Mouse (Mus musculus) ovary, postnatal 10 days (tissue): ENCODE measurements at regions not wholly inside any gene's neighbourhood (a gene's known extent, or its start where the extent isn't known, plus 50 kb on each side); places are given as distances from the start of the nearest gene placed in this dataset.
A peak's percentile ranks its signal among the peaks of the same experiment; 100 is the strongest.

Experiments
- DNase-seq: peaks from one replicate; pipeline ENCODE4 v3.0.0; 2022; ENCODE audit warnings: low spot score

DNA sequence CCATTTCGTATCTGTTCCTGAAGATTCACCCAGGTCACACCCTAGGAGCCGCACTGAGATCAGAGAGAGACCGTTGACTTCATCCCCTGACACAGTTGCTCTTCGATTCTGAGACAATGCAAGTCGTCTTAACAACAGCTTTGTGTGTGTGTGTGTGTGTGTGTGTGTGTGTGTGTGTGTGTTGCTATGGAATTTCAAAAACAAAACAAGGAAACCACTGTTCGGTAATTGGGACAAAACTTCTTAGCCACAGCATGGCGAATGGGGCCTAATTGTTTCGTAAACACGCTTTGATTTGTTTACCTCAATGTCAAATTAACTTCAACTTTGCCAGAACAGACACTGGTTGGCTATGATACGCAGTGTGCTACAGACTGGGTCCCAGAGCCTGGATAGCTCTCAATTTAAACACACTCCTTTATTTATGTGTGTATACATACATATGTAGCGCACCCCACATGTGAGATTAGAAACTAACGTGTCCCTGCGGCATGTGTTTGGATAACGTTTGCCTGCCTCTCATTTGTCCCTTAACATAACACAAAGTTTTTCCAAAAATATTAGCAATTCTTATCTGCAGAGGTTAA, 176.1 kb upstream of the Spred2 start:
- DNase-seq: no peak

DNA sequence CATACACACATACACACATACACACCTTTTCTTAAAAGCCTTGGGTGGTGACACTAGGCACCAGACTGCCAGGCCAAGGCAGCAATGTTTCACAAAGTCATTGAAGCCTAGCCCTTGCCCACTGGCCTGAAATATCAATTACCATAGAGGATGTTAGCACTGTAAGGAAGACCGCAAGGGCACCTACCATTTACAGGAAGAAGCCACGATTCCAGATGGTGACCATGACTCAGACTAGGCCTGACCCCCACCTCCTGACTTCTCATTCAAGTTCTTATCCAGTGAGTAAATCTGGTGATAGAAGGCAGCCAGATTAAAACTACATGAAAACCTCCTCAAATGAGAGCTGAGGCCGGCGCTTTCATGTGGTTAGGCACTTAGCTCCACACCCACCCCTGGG, 165.3 kb upstream of the Spred2 start:
- DNase-seq: no peak

DNA sequence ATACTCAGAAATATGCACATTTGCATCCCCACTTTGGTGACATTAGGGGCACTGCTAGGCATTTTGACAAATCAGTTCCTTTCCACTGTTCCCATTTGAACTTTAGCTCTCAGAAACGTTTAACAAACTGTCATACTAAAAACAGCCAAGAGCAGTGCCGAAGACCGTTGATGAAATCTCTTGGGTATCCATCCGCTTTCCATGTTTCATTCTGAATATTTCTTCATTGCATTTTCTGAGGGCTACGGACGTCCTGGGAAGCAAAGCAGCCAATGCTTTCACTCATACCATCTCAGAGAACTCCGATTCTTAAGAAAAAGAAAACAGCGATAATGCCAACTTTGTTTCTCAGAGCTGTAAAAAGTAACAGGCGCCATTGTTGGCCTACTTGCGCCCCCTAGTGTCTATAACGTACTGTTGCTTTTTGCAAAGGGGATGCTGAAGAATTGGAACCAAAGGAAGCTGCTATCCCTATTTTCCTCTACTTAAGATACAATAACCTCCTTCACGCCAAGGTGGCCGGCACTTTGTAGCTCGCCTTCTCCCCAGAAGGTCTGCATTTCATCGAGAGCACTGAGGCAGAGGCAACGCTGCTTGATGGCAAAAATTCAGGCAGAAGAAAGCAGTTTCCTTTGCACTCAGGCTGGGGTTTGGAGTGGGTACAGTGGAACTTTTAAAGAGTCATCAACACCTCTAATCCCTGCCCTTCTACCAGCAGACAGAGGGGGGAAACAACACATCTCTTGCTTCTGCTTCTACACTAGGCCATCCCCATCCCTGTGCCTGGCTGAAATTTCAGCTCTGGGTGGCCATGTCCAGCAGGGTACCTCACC, 163.1 kb upstream of the Spred2 start:
- DNase-seq: peak; percentile 30

DNA sequence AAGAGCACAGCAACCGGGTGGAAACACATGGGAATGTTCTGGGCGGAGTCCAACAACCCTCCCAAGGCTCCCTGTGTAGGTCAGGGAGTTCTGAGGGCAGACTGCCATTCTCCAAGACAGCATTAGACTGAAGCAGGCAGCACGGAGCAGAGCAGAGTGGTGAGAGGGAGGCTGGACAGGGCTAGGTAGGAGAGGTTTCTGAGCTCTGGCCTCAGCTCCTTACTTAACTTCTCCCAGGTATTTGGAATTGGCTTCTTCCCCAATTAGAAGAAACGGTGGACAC, 162.5 kb upstream of the Spred2 start:
- DNase-seq: no peak

DNA sequence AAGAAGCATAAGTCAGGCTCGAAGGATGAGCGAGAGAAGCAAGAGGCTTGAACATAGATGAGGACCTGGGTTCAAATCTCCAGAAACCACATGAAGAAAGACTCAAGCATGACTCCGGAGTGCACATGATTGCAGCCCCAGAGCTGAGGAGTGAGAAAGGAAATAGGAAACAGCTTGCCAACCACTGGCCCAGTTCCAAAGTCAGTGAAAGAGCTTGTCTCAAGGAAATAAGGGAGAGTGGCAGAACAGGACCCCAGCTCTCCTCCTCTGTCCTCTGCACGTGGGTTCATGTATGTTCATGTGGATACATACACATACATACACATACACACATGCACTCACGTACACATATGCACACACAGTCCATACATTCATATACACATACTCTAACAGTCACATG, 156.9 kb upstream of the Spred2 start:
- DNase-seq: no peak

DNA sequence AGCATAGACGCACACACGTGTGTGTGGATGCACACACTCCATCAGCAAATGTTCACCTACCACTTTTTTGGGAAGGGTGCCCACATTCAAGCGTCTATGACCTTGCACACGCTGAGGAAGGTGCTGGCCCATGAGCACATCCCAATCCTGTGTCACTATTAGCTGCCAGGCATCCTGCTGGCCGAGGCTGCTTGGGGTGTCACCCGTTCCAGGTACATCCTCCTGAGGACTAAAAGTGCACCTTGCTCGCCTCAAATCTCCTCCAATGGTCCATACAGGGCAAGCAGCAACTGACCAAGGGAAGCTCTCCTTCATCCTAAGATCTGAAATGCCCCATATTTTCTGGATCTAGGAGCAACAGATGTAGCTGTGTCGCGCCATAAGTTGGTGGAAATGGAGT, 156.3 kb upstream of the Spred2 start:
- DNase-seq: no peak

DNA sequence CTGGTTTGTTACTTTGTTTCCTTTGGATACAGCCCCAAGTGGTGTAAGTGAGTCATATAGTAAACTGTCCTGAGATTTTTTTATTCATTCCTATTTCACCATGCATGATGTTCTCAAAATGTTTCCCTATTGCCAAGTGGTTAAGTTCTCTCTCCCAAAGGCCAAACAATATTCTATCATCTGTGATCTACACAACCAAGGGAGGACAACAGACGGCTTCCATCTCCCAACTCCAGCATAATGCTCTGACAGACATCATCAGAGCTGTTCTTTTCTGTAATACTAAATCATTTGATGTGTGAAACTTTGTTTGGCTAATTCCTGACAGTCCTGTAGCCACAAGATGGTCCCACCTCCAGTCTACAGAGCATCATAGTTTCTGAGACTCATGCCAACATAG, 155.2 kb upstream of the Spred2 start:
- DNase-seq: no peak

DNA sequence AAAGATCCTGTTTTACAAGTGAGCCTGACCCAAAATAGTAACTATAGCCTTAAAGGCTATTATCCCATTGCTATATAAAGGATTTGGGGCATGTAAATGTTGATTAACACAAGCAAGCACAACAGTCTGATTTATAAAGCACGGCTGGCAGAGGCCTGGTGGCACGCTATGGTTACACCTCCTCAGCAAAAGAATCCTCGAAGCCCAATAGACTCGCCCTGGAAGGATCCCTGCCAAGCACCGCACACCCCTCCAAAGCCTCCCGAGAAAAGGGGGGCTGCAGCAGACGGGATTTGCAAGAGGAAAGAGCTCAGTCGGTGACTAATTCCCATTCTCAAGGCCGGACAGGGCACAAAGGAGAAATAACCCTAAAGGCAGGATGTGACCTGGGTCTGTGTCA, 150.2 kb upstream of the Spred2 start:
- DNase-seq: no peak

DNA sequence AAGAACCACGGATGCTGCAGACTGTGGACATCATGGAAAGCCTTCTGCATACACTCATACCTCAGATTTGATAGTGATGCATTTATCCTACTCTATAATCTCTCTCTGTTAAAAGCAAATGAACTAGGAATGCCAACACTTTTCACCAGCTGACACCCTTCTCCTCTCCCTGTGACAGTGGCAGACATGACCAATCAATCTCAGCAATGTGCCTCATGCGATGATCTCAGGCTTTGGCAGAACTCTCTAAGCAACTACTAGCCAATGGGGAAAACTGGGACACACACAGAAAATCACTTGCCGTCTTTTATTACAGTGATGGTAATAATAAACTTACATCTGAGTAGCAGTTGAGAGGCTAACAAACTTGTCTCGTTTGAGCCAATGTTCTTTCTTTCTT, 148.4 kb upstream of the Spred2 start:
- no peak for DNase-seq

DNA sequence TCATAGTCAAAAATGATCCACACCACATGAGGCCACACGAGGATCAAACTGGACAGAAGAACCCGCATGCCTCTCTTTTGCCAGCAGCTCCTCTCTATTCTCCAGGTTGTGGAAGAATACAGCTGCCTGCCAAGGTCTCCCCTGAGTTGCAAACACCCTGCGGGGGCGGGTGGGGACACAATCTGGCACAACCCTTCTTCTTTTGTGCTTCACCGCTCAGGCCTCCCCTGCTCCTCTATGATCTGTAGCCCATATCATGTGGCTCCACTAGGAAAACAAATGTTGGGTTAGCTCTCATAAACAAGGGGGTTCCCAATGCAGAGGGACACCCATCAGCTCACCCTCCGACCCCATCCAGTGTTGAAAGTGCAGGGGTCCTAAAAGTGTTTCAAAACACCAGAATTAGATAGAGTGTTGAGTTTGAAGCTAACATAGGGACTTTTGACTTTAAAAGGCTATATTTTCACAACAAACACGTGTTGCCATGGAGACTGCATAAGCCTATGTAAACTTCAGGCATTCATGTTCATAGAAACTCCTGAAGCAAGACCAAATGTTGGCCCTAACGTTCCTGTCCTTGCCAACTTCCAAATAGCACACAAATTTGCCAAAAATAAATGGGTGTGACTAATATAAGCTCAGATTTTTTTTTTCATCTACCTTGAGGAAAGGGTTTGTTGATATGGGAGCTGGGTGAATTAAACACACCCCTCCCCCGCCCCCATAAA, 147.5 kb upstream of the Spred2 start:
- no peak for DNase-seq

DNA sequence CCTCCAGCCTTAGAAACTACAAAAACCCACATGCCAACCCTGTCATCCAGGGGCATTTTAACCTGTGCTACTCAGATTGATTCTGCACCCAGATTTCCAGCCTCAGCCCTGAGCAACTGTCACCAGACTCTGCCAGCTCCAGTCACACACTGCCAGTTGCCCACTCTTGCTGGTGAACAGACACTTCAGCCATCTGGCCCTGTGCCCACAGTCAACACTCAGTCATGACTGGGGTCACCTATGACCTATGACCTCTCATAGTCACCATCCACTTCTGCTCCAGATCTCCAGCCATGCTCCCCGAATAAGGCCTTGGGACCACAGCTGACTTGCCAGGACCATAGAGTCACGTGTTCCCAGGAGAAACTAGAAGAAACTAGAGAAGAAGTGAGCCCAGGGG, 146.0 kb upstream of the Spred2 start:
- no peak for DNase-seq

DNA sequence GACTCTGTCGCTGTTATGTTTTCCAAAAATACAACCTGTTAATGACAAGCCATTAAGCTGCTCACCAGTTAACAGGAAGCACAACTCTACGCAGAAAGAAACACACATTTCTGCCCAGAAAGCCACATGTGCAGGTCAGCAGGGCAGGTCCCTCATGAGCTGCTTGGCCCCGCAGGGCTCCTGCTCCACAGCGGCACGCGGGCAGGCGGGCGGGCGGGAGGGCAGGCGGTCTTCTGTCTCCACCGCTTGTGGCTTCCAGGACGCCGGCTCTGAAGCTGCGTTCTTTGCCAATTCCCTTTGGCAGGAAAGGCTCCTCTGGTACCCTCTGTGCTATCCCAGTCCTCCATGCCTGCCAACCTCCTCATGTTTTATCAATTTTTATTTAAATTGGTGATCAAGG, 139.1 kb upstream of the Spred2 start:
- DNase-seq: no peak

DNA sequence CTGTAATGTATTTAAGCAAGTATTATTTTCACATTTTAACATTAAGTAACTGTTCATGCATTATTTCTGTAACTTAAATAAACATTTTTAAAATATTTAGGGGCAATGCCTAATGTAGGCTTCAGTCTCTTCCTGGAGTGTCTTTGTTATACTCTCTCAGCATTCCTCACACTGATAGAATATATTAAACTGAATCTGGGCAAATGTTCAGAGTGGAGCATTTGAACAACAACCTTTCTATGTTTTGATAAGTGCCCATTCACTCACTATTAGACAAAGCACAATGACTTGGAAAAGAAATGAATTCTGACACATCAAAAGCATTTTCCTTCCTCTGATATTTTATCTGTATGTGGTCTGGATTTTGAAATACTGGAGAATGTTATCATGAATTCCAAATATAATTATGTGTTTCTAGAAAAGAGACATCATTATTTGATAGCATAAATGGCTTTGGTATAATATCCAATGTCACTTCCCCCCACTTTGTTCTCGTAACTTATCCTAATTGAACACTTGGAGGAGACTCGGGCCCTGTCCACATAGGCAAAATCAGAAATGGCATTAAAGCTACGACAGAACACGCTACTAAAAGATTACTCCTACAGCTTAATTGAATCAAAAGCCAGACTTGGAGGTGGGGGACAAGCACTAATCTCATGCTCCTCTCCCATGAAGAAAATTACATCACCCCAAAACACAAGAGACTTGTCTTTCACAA, 127.1 kb upstream of the Spred2 start:
- no peak for DNase-seq

DNA sequence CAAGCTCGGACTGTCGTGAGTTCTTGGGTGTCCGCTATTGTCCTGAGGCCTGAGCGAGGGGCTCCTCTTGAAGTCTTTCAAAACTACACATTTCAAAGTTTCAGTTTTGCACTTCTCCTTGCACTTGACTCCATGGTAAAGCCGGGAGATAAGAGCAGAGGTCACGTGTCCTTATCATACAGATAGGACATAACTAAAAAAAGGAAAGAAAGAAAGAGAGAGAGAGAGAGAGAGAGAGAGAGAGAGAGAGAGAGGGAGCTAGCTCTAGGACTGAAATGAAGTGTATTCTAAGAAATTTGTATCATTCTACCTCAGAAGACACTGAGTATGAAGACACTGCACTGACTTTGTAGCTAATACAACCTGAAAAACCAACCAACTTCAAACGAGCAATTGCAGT, 114.8 kb upstream of the Spred2 start:
- DNase-seq: no peak

DNA sequence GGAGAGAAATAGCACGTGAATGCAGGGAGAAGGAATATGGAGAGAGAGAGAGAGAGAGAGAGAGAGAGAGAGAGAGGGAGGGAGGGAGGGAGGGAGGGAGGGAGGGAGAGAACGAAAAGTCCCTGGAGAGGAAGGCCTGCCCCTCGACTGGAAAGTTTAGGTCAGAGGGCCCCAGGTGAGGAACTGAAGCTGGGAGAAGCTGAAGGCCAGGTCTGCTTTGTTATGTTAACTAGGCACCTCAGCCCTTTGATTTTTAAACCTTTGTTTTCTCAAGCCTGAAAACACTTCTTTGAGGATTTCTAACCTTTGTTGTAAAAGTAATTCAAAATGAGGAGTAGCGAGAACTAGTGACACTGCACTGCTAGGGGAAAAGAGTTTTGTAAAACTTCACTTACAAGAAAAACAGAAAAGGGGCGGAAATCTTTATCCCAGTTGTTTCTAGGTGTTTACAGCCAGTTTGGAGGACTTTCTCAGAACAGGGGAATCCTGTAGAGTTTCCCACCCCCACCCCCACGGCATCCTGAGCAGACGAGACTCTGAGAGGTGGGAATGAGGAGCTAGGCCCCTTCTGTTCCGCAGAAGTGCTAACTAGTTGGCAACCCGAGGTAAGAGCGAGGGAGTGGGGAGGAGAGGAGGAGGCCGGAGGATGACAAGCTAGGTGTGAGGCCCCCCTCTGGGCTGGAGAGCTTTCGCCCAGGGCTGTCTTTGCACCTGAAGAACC, 112.7 kb upstream of the Spred2 start:
- DNase-seq: no peak

DNA sequence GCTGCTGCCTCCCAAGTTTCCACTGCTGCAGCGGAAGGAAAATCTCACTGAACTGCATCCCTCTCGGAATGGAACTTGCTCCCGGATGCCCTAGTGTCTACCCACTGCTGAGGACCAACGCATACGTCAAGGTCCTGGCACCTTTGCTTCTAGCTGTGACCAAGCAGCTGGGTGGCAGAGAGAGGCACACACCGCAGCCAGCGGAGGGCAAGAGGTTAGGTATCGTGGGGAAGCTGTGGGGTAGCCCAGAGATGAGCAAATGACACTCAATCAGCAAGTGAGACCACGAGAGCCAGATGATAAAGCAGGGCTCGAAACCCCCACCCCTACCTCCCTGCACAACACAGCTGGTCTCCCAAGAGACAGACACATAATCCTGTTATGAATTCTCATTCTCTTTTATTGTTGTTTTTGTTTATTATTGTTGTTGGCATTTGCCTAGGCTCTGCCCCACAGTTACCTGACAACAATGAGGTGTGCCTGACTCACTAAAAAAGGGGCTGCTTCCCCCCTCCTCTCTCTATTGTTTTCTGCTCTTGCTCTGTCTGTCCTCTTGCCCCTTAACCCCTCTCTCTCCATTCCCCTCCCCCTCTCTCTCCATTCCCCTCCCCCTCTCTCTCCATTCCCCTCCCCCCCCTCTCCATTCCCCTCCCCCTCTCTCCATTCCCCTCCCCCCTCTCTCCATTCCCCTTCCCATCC, 112.0 kb upstream of the Spred2 start:
- DNase-seq: no peak

DNA sequence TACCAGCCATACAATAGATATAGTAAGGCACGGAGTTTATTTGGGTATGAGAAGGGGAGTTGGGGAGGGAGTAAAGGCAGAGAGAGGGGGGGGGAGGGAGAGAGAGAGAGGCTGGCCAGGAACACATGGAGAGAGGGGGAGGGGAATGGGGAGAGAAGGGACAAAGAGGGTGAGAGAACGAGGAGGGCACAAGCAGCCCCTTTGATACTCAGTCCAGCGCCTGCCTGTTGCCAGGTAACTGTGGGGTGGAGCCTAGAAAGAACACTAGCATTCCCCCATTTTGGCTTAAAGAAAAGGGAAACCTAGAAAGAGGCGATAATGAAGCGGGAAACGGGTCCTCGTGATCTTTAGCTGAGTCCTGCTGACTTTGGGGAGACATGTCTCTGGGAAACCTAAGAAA, 110.6 kb upstream of the Spred2 start:
- DNase-seq: no peak

DNA sequence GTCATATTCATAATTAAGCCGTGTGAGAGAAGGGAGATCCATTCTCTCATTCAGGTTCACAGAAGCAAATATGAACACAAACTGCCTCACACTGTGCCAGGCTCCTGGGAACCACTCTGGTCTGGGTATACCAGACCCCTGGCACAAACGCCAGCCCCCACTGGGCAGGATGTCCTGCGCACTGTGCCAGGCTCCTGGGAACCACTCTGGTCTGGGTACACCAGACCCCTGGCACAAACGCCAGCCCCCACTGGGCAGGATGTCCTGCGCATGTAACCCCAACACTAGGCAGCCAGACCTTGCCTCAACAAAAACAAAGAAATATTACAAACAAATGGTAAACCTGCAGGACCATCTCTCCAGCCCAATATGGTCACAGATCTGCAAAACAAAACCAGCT, 101.2 kb upstream of the Spred2 start:
- no peak for DNase-seq

DNA sequence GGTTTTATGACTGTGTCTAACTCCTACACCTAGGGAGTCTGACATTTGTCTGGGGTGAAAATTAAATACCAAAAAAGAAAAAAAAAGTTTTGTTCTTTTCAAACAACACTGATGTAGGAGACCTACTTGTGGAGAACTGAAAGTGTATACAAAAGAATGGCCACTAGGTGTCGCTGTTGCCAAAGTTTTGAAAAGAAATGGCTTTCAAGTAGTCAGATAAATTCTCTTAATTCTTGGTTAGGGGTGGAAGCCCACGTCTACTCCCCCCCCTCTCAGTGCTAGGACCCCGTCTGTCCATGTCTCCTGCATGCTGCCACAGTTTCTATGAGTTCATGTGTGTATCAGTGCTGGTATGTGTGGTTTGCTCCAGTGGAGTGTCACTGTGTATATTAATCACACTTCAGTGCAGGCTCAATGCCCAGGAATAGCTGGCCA, 100.7 kb upstream of the Spred2 start:
- no peak for DNase-seq

DNA sequence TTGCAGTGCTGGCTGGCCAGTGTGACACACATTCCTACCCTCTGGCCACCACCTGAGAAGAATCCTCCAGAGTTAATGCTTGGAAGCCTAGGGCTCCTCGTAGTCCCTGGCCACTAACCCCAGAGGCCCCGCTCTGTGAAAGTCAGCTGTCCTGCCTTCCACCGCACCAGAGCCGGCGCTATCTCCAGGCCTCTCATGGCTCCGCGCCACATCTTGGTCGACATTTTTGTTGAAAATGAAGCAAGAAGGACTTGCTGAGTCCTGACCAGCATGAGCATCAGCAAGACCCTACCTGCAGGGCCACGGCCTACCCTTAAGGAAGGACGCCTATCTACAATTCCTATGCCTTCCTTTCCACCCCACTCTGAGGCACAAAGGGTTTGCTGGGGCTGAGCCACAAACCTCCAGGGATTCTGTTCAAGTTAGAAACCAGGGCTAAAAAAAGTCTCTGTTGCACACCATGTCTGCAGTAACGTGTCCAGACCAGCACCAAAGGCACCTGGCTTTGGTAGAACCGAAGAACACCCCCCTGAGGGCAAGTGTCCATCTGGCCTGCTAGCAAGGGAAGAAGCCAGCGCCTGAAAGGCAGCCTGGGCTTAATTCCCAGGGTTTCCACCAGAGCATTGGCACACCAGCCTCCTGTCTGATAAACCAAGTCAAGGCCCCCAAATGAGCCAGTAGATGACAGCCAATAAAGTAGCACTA, 97.5 kb upstream of the Spred2 start:
- DNase-seq: no peak

DNA sequence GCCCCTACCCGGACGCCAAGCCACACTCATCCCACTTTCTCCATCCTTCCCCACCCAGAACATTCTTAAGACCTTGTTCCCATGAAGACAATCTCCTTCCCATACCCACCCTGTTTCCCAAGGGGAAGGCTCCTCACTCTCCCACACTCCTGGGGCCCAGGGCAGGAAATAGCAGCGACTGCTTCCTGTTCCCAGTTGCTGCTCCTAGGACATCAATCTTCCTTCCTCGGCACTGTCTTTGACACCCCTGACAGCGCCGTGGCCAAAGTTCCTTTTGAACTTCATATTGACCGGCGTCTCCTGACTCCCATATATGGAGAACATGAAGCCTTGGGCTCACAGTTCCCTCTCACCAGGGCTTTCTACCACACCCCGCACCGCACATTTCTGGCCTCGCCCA, 96.2 kb upstream of the Spred2 start:
- DNase-seq: no peak
